Mouse (Mus musculus): ENCODE data around the gene Fto.

The Fto gene

GRCm38 (mm10) chr8:91538109-91538508, 224.8 kb downstream of the Fto start:
- DNase-seq: no peak

DNA sequence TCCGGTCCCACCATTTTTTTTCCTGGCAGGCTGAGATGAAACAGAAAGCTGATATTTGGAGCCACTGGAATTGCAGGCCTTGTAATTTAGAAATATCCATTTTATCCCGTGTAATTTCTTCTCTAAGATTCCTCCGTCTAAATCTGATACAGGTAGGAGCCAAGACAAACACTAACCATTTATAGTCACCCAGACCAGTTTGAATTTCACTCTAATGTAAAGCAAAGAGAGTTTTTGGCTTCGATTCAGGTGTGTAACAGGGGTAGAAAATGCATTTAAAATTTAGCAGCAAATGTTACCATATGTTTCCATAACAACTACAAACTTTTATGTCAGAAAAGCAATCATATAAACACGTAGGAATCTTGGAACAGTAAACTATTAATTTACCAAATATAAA, 225.6 kb downstream of the Fto start:
- DNase-seq: no peak

DNA sequence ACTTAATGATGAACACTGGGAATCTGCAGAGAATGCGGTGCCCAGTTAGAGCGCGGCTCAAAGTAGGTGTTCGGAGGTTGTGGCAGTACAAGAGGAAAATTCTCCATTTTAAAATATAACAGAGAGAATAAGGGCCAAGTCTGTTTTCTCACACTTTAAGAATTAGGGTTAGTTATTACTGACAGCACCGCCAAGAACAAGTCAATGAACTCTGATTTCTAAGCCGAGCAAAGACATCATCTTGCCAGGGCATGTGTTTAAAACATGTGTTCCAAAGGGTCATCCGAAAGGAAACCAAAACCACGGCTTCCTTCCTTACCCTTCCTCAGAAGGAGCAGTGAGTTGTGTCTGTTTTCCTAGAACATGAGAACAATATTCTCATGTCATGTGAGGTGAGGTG, 226.3 kb downstream of the Fto start:
- no peak for DNase-seq

DNA sequence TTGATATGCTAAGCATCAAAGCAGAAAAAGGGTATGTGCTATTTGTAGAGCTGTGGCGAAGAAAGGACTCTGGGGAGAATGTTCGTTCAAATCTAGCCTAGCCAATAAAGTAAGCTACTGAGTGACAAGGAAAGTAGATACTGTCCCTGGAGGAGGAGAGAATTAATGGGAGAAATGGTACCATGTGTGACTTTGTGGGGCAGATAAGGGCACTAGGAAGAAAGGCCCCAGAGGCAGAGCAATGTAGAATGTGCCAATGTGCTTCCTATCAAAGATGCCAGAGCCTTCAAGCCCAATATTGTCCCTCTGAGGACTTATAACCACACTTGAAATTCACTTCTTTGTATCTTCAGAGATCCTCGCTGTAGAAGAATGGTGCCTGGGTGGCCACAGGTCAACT, 227.9 kb downstream of the Fto start:
- no peak for DNase-seq

GRCm38 (mm10) chr8:91545561-91545960, 232.2 kb downstream of the Fto start:
- no peak for DNase-seq

DNA sequence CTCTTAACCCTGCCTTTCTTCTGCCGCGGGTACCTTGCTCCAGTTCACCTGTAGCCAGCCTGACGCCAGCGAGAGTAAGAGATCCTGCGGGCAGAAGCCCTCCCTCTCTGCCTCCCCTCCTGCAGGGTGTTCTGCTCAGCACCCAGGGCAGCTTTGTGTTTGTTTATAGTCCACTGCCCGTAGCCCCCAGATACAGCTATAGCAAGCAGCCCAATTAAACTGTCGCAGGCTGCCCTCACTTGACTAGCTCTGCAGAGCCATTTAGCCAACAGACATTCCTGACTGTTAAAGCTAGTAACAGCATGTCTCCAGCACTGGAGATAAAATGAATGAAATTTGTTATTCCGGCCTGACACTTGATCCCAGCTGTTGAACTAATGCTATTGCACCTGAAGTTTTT, 233.3 kb downstream of the Fto start:
- DNase-seq: no peak

- no peak for DNase-seq
These were observed 236.8 kb downstream of the Fto start for GRCm38 (mm10) chr8:91550131-91550530.

GRCm38 (mm10) chr8:91551166-91551765, 237.9 kb downstream of the Fto start:
- no peak for DNase-seq

DNA sequence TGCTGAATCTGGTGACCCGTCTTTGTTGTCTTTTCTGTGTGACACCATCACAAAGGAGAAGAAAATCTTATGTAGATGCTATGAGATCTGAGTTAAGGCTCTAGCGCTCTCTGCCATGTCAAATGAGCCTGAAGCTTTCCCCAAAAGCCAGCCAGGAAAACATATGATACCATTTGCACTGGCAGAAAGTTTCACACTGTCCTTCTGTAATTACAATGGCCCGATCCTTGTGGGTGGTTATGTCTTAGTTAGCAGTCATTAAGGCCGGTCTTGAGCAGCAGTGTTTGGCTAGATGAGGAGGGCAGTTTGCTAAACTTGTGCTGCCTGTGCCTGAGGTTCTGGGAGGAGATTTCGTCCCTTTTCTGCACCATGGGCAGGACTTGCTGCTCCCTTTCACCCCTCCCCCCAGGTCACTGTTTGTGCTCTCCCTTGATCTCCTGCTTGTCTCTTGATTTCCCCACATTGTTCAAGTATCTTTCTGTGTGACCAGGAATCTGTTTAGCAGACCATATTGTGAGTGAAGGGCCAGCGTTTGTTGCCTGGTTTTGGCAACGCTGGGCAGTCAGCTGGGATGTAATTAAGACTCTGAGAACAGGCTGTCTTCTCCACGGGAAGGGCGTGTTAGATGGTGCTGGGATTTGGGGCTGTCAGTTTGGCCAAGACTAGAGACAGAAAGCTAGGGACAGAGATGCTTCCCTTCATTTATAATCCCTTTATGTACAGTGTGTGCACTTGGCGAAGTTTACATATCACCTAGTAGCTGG, 238.6 kb downstream of the Fto start:
- no peak for DNase-seq

GRCm38 (mm10) chr8:91552635-91553034, 239.3 kb downstream of the Fto start:
- DNase-seq: no peak

DNA sequence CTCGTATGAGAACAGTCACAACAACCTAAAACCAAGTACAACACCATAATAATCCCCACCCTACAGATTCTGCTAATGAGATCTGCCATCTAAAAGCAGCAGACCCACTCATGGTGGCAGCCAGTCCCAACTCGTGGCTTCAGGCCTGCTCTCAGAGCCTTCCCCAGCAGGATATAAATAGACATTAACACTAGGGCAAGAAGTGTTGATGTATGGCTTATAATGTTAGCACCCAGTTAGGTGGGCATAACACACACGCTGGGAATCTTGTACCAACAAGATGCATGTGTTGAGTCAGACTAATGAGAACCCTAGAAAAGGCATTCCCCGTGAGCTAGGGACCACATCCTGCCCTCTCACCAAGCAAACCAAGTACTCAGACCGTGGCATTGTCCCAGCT, 240.1 kb downstream of the Fto start:
- DNase-seq: no peak

- DNase-seq: no peak
These were observed 243.8 kb downstream of the Fto start for GRCm38 (mm10) chr8:91557041-91557587.

DNA sequence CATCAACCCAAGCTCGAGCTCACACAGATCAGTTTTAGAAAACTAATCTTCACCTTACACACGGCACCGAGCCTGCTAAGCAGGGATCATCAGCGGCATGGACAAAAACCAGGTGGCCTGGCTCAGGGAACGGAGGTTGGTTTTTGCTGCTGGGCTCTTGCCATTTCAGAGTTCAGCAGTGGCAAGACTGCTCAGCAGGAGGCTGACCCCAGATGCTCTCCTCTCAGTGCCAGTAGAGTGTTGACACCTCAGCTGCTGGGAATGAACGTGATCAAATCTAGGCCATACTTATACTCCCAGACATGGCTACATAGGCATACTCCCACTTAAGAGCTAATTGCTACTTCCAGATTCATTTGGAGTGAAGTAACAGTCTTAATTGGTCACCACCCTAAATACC, 245.1 kb downstream of the Fto start:
- DNase-seq: no peak

GRCm38 (mm10) chr8:91560017-91560591, 246.8 kb downstream of the Fto start:
- no peak for DNase-seq

- no peak for DNase-seq
These were observed 247.9 kb downstream of the Fto start for GRCm38 (mm10) chr8:91561241-91561640.

DNA sequence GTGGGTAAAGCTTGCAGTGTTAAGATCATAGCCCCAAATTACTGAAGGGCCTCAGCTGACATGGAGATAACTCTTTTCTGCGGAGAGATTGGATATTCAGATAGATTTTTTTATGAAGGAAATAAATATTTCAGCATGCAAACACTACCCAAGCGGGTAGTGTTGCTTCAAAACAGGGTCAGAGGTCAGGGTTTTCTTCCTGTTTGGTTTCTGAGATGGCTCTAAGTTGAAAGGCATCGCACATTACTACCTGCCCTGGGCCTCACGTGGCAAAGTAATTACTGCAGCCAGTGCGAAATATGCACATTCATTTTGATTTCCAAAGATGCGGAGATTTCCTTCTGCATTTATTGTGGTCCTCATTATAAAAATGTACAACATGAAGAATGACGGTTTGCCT, 249.3 kb downstream of the Fto start:
- no peak for DNase-seq

DNA sequence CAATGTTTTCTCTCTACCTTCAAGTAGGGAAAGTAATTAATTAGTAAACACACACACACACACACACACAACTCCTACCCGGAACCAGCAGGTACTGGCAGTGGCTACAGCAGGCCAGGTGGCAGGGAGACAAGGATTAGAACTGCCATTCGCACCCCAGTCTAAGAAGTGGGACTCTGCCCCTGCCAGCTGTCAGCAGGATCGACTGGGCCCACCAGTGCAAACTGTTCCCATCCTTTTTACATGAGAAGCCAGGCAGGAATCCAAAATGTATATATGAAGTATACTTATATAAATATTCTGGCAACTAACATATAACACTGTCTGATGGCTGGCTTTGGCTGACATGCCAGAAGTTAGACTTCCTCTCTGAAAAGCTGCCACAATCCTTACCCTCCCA, 250.0 kb downstream of the Fto start:
- DNase-seq: no peak

DNA sequence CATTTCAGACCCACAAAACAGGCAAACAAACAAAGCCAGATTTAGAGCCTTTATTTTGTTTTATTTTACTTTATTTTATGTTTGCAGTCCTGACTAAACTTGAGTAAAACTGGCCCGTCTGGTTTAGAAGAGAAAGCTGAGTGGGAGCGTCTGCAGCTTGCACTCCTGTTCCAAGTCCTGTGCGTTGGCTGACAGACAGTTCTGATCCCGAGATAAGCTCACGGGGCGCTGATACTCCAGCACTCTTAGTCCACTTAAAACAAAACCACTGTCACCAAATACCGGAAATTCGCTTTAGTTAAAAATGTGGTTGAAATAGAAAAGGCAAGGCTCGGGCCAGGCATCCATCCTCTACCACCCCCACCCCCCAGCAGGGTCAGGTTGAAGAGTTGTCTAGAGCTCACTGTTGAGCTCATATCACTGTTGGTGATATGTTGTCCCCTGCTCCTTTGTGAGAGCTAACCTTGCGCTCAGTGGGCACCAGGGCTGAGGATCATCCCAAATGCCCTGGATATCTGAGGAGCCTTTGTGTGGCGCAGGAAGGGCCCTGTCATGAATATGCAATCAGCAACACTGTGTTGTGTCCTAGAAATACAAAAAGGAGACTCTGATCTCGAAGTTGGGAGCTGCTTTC, 252.7 kb downstream of the Fto start:
- DNase-seq: no peak

DNA sequence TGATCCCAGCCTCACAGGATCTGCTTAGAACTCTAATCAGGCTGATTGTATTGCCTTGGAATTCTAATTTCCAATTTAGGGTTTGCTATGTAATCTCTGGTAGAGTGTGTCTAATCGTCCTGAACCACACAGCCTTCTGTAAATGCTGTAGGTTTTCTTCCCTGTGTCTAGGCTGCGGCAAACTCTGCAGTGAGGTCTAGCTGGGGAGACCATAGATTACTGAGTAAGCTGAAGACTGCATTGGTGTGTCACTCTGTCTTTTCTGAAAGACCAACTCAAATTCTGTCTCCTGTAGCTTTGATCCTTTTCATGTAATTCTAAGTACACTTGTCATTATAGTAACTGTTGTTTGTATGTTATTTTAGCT, 253.2 kb downstream of the Fto start:
- DNase-seq: no peak

DNA sequence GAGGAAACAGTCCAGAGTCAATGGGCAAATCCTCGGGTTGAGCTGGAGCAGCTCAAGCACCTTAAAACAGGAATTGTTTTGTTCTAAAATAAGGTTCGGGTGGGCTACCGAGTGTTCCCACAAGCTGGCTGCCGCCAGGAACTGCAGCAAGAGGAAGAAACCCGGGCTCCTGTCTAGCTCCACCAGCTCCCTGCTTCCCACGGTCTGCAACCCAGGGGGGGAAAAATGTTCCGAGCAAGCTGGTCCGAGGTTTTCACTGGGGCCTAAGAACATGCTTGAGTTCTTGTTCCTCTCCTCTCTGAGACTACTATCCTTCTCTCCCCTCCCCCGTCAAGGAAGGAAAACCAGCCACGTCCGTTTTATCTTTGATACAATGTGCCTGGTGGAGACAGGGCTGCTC, 256.5 kb downstream of the Fto start:
- DNase-seq: no peak

GRCm38 (mm10) chr8:91570809-91571208, 257.5 kb downstream of the Fto start:
- no peak for DNase-seq

DNA sequence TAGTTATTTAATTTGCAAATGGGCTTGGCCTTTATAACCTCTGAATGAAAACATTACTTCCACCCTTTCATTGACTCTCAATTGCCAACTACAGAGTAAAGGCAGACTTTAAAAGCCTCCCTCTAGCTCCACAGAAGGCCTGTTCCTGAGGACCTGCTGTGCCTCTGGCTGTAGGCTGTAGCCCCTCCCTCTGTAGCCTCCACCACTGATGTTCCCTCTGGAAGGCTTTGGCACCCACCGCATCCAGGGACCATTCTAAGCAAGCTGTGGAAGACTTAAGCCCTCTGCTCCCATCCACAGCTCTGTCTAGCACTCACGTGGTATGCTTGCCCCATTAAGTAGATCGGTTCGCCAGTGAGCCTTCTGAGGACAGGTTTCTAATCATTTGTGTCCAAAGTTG, 258.7 kb downstream of the Fto start:
- no peak for DNase-seq

DNA sequence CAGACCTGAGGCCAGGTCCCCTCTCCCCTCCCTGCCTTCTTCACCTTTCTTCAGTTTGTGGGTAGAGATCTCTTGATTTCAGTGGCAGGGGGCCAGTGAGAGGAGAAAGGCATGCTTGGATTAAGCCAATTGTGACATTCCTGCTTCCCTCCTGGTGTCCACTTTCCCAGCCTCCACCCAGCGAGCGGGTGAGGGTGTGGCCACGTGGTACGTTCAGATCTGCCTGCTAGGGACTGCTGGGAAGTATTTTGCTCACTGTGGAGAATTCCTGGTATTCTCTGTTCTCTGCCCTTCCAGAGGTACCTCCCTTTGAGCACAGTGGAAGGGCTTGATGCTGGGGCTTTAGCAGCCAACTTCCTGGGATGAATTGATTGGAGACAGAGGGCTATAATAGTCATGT, 259.3 kb downstream of the Fto start:
- DNase-seq: no peak

DNA sequence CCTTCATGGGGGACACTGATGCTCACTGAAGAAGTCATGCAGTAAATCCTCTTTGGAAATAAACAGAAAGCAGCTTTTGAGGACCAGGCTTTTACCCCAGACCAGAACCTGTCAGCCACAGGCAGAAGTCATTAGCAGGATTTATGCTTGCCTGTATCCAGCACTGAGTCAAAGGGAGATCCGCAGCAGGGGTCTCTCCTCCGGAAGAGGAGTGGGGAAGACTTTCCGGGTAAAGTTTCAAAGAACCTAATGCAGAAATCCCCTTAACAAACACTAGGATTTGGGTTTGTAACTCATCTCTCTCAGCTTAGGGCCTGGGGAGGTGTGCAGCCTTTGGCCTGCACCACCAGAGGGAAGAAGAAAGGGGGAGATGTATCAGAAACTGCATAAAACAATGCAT, 262.3 kb downstream of the Fto start:
- no peak for DNase-seq

All from thymus, postnatal 14 days (tissue).